Mouse (Mus musculus) G1E (cell line): Measurements from ENCODE around the gene Gm9964.

Experiments
- CTCF ChIP-seq: IDR thresholded peaks from 2 replicates; pipeline ENCODE4 v1.5.1; 2012; ENCODE audit warnings: low read depth, low read length, inconsistent platforms, mixed read lengths
- GATA1 ChIP-seq: IDR thresholded peaks from 2 replicates; pipeline ENCODE4 v1.6.1; 2012; ENCODE audit warnings: borderline replicate concordance, low read length, inconsistent platforms, mixed read lengths
- POLR2AphosphoS5 ChIP-seq: IDR thresholded peaks from 2 replicates; pipeline ENCODE4 v1.6.1; 2012; ENCODE audit warnings: low read depth, low read length, inconsistent platforms; ENCODE audit not compliant: insufficient replicate concordance
- TAL1 ChIP-seq: conservative IDR thresholded peaks from 2 replicates; pipeline ENCODE4 v1.6.1; 2012; ENCODE audit warnings: low read depth, low read length, inconsistent platforms, mixed read lengths

DNA sequence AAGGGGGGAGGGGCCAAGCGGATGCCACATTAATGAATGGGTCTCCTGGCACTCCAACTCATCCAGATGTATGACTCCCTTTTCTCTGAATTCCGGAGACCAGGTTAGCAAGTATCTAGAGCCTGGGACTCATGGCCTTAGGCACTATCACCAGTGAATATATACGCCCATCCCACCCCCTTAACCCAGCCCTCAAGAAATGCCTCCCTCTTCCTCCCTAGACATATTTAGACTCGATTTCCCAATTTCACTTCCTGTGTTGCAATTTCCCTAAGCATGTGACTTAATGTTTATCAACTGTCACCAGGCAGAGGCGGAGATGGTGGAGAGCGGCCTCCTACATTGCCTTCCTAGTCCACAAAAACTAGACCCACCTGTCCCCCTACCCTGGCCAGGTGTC is 9.3 kb downstream of the Gm9964 start:
- TF ChIP-seq CTCF: no peak
- TF ChIP-seq TAL1: no peak
- no peak for TF ChIP-seq POLR2AphosphoS5
- TF ChIP-seq GATA1: no peak
